Mouse (Mus musculus): ENCODE data around the gene Mcidas. TPM values are rescaled to one million over a fixed set of nuclear protein-coding genes. Genes with fewer than 3 reads are reported as not detected.
"Not testable (repeated sequence)": the region's sequence is repeated elsewhere in the genome, so short reads cannot be mapped to it uniquely, and the experiment has no call there.

Mcidas gene
- total and polyA plus RNA-seq, 3 experiments = 0.12 TPM; not detected in 2

- H3K27ac ChIP-seq = no peak overlapping the region
- H3K4me1 ChIP-seq (ENCODE audit: control insufficient read depth, insufficient read depth, low read length) = no peaks in the 10 kb centered on the region
- DNase-seq = no peak
- intact Hi-C loops (cut with DNase I) = no loop called here
- H3K9ac ChIP-seq (ENCODE audit: low read depth, low read length) = no peak overlapping the region
- 64% methylated on average over 6 of the region's 6 CpGs for WGBS
- no peak overlapping the region for H3K4me3 ChIP-seq
- H3K27me3 ChIP-seq (ENCODE audit: control insufficient read depth, insufficient read depth, low read length) = peaks cover 32% of the 10 kb centered on the region
- H3K79me2 ChIP-seq (replicated peaks; ENCODE audit: control insufficient read depth, insufficient read depth, low read length) = no peaks in the 10 kb centered on the region
- no peaks in the 10 kb centered on the region for H3K36me3 ChIP-seq (ENCODE audit: control insufficient read depth, insufficient read depth, low read length)
- no peak for TF ChIP-seq EP300 (IDR thresholded peaks at IDR 0.05; ENCODE audit: insufficient read depth, low read depth, low read length)
Measured at GRCm38 (mm10) chr13:112997369-112997768, 3.7 kb downstream of the Mcidas start.

- H3K79me2 ChIP-seq (replicated peaks; ENCODE audit: control insufficient read depth, insufficient read depth, low read length) = no peaks in the 10 kb centered on the region
- peak in 1 of 2 experiments; percentile 28 for DNase-seq
- H3K4me1 ChIP-seq (ENCODE audit: control insufficient read depth, insufficient read depth, low read length) = no peaks in the 10 kb centered on the region
- H3K27ac ChIP-seq = no peak overlapping the region
- H3K36me3 ChIP-seq (ENCODE audit: control insufficient read depth, insufficient read depth, low read length) = no peaks in the 10 kb centered on the region
- intact Hi-C loops (cut with DNase I) = no loop called here
- peak overlapping the region; percentile 39 for H3K4me3 ChIP-seq
- TF ChIP-seq CTCF (IDR thresholded peaks at IDR 0.05) = no peak
- TF ChIP-seq POLR2A (IDR thresholded peaks at IDR 0.05; ENCODE audit: insufficient read depth, low read depth, low read length) = no peak
- no peak for TF ChIP-seq EP300 (IDR thresholded peaks at IDR 0.05; ENCODE audit: insufficient read depth, low read depth, low read length)
- peak overlapping the region; percentile 25; the same call in 1 of the 2 replicates for H3K9ac ChIP-seq (ENCODE audit: low read depth, low read length)
- 1% methylated on average over 46 of the region's 46 CpGs for WGBS
- H3K27me3 ChIP-seq (ENCODE audit: control insufficient read depth, insufficient read depth, low read length) = peaks cover 28% of the 10 kb centered on the region
Measured at GRCm38 (mm10) chr13:112998427-112999201, 5.0 kb downstream of the Mcidas start.

DNA sequence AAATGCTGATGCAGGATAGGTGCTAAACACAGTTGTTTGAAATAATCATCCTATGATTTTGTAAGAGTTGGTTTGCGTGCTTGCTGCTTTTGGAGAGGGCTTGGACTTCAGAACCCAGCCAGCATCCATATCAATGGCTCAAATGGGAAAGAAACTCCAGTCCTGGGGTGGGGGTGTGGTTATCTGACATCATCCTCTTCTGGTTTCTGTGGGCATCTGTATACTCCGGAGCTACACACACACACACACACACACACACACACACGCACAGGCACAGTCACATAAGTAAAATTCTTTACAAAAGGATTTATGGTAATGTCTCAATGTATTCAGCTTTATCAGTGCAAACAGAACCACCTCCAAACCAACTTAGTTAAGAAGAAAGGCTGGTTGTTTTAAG, 6.4 kb downstream of the Mcidas start:
- H3K36me3 ChIP-seq (ENCODE audit: control insufficient read depth, insufficient read depth, low read length) = no peaks in the 10 kb centered on the region
- no peak overlapping the region for H3K27ac ChIP-seq
- intact Hi-C loops (cut with DNase I) = no loop called here
- no peaks in the 10 kb centered on the region for H3K79me2 ChIP-seq (replicated peaks; ENCODE audit: control insufficient read depth, insufficient read depth, low read length)
- peaks cover 20% of the 10 kb centered on the region for H3K27me3 ChIP-seq (ENCODE audit: control insufficient read depth, insufficient read depth, low read length)
- no peak overlapping the region for H3K4me3 ChIP-seq
- H3K9ac ChIP-seq (ENCODE audit: low read depth, low read length) = no peak overlapping the region
- 84% methylated on average over 3 of the region's 3 CpGs for WGBS
- DNase-seq = no peak
- no peaks in the 10 kb centered on the region for H3K4me1 ChIP-seq (ENCODE audit: control insufficient read depth, insufficient read depth, low read length)
- TF ChIP-seq CTCF (IDR thresholded peaks at IDR 0.05) (no peak), POLR2A (IDR thresholded peaks at IDR 0.05; ENCODE audit: insufficient read depth, low read depth, low read length) (no peak), EP300 (IDR thresholded peaks at IDR 0.05; ENCODE audit: insufficient read depth, low read depth, low read length) (no peak)

GRCm38 (mm10) chr13:113000576-113001318, 7.1 kb downstream of the Mcidas start:
- H3K79me2 ChIP-seq (replicated peaks; ENCODE audit: control insufficient read depth, insufficient read depth, low read length) = no peaks in the 10 kb centered on the region
- H3K9ac ChIP-seq (ENCODE audit: low read depth, low read length) = no peak overlapping the region
- DNase-seq = no peak
- no peaks in the 10 kb centered on the region for H3K36me3 ChIP-seq (ENCODE audit: control insufficient read depth, insufficient read depth, low read length)
- H3K27ac ChIP-seq = no peak overlapping the region
- no peaks in the 10 kb centered on the region for H3K4me1 ChIP-seq (ENCODE audit: control insufficient read depth, insufficient read depth, low read length)
- intact Hi-C loops (cut with DNase I) = no loop called here
- 64% methylated on average over 9 of the region's 9 CpGs for WGBS
- no peak for TF ChIP-seq EP300 (IDR thresholded peaks at IDR 0.05; ENCODE audit: insufficient read depth, low read depth, low read length)
- no peak for TF ChIP-seq POLR2A (IDR thresholded peaks at IDR 0.05; ENCODE audit: insufficient read depth, low read depth, low read length)
- no peak for TF ChIP-seq CTCF (IDR thresholded peaks at IDR 0.05)
- peaks cover 20% of the 10 kb centered on the region for H3K27me3 ChIP-seq (ENCODE audit: control insufficient read depth, insufficient read depth, low read length)
- no peak overlapping the region for H3K4me3 ChIP-seq

DNA sequence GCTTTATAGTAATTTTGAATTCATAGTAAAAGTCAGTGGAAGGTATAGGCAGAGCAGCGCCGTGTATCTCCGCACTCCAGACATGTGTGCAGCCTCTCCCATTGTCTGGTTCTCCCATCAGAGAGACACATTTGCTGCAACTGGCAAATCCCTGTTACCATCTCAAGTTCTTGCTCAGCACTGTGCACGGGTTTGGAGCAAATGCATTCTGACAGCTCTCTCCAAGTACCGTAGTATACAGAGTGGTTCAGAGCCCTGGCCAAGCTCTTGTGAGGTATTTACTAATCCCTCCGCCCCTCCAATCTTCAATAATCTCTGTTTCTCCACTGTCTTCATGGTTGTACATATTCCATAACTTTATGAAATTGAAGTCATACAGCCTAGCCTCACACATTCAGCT, 19.0 kb downstream of the Mcidas start:
- no peaks in the 10 kb centered on the region; the same call in none of the 2 replicates for H3K4me1 ChIP-seq (ENCODE audit: control insufficient read depth, insufficient read depth, low read length)
- WGBS = 73% methylated on average over 6 of the region's 6 CpGs
- no peak for TF ChIP-seq EP300 (IDR thresholded peaks at IDR 0.05; ENCODE audit: insufficient read depth, low read depth, low read length)
- no peak for TF ChIP-seq CTCF (IDR thresholded peaks at IDR 0.05)
- TF ChIP-seq POLR2A (IDR thresholded peaks at IDR 0.05; ENCODE audit: insufficient read depth, low read depth, low read length) = no peak
- no peak overlapping the region for H3K27ac ChIP-seq
- no peak overlapping the region for H3K9ac ChIP-seq (ENCODE audit: low read depth, low read length)
- H3K79me2 ChIP-seq (replicated peaks; ENCODE audit: control insufficient read depth, insufficient read depth, low read length) = no peaks in the 10 kb centered on the region
- no peaks in the 10 kb centered on the region for H3K36me3 ChIP-seq (ENCODE audit: control insufficient read depth, insufficient read depth, low read length)
- no peak overlapping the region for H3K4me3 ChIP-seq
- DNase-seq = no peak
- intact Hi-C loops (cut with DNase I) = no loop called here
- H3K27me3 ChIP-seq (ENCODE audit: control insufficient read depth, insufficient read depth, low read length) = no peaks in the 10 kb centered on the region

DNA sequence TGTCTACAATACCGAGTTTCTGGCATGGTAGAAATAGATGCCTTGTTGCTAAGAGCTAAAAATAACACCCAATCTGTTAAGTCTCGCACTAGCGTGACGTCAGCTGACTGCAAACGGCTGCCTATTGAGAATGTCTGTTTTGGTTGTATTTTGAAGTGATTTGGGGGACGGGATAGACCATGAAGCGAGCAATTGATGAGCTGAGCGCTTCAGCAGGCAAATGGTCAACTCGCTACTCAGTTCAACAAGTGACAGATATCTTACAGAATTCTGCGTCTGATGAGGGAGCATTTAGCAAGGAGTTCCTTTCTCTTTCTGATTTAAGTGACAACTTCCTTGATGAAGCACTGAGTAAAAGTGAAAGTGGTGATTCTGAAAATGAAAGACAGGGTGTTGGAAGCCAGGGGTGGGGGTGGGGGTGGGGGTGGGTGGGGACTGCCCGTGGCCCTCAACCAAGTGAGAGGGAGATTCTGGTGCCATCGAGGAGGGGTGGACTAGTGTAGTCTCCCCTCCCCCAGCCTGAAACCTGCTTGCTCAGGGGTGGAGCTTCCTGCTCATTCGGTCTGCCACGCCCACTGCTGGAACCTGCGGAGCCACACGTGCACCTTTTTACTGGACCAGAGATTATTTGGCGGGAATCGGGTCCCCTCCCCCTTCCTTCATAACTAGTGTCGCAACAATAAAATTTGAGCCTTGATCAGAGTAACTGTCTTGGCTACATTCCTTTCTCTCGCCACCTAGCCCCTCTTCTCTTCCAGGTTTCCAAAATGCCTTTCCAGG, 19.7 kb downstream of the Mcidas start:
- H3K36me3 ChIP-seq (ENCODE audit: control insufficient read depth, insufficient read depth, low read length); H3K27ac ChIP-seq; H3K4me1 ChIP-seq (ENCODE audit: control insufficient read depth, insufficient read depth, low read length); DNase-seq; H3K27me3 ChIP-seq (ENCODE audit: control insufficient read depth, insufficient read depth, low read length); H3K79me2 ChIP-seq (replicated peaks; ENCODE audit: control insufficient read depth, insufficient read depth, low read length); intact Hi-C loops (cut with DNase I): not testable (repeated sequence)
- H3K9ac ChIP-seq (ENCODE audit: low read depth, low read length) = peak overlapping the region; percentile 57
- WGBS = 18% methylated on average over 20 of the region's 20 CpGs
- H3K4me3 ChIP-seq = peak overlapping the region; percentile 30
